Mouse (Mus musculus) midbrain, embryonic 11.5 days (tissue): Measurements from ENCODE around the gene Msh5. TPM values are rescaled to one million over a fixed set of nuclear protein-coding genes. Genes with fewer than 3 reads are reported as not detected.
A peak's percentile ranks its signal among the peaks of the same experiment; 100 is the strongest.
"Not testable (repeated sequence)": the region's sequence is repeated elsewhere in the genome, so short reads cannot be mapped to it uniquely, and the experiment has no call there.

Experiments
- ATAC-seq: fragments of 200-750 bp; cut with Nextera tagmentation; 2 replicates; pipeline ENCODE4 v1.8.0; 2017; ENCODE audit warnings: moderate TSS enrichment, moderate library complexity; ENCODE audit not compliant: low FRiP score
- DNase-seq: peaks from one replicate; pipeline ENCODE4 v3.0.0; 2015; ENCODE audit warnings: low spot score; ENCODE audit errors: missing footprints
- H3K27ac ChIP-seq: fragments of 300-500 bp; sonication (generic); 2 replicates; pipeline ENCODE4 v1.5.1; 2014; ENCODE audit warnings: low read depth, low read length
- H3K27me3 ChIP-seq: fragments of 300-500 bp; sonication (generic); 2 replicates; pipeline ENCODE4 v1.6.1; 2014; ENCODE audit warnings: mild to moderate bottlenecking, low read length, moderate library complexity, mixed read lengths; ENCODE audit not compliant: control insufficient read depth, insufficient read depth
- H3K36me3 ChIP-seq: fragments of 300-500 bp; sonication (generic); 2 replicates; pipeline ENCODE4 v1.6.1; 2014; ENCODE audit warnings: mild to moderate bottlenecking, low read length, moderate library complexity, mixed read lengths; ENCODE audit not compliant: control insufficient read depth, insufficient read depth
- H3K4me1 ChIP-seq: fragments of 300-500 bp; sonication (generic); 2 replicates; pipeline ENCODE4 v1.6.1; 2014; ENCODE audit warnings: low read length; ENCODE audit not compliant: control insufficient read depth, insufficient read depth
- H3K4me2 ChIP-seq: fragments of 300-500 bp; sonication (generic); 2 replicates; pipeline ENCODE4 v1.6.1; 2014; ENCODE audit warnings: mild to moderate bottlenecking, moderate library complexity
- H3K4me3 ChIP-seq: fragments of 300-500 bp; sonication (generic); 2 replicates; pipeline ENCODE4 v1.5.1; 2014; ENCODE audit warnings: low read depth, low read length
- H3K9ac ChIP-seq: fragments of 300-500 bp; sonication (generic); 2 replicates; pipeline ENCODE4 v1.6.1; 2014; ENCODE audit warnings: low read length
- H3K9me3 ChIP-seq: fragments of 300-500 bp; sonication (generic); 2 replicates; pipeline ENCODE4 v1.6.1; 2016; ENCODE audit warnings: low read length; ENCODE audit not compliant: control insufficient read depth
- WGBS: fragments of 180-500 bp; shearing (Covaris S2); extraction: QIAGEN DNeasy Blood & Tissue Kit; methylation state at CpG from one replicate; pipeline ENCODE4 v1.1.7; 2014; 5-methylcytosine and 5-hydroxymethylcytosine counted together
- polyA plus RNA-seq: library from polyadenylated mRNA; unstranded; fragments of >200 nt; fragmentation: Nextera tagmentation; extraction: Ambion mirVana; gene quantifications from 2 replicates; pipeline ENCODE4 v1.2.1, GENCODE M21; 2014

The Msh5 gene
- polyA plus RNA-seq, 1 experiment from 2014 or later = 5.2 TPM

- DNase-seq (peak; percentile 66), ATAC-seq (no peak)
- H3K36me3 ChIP-seq = no peaks in the 10 kb centered on the region
- peaks cover 15% of the 10 kb centered on the region for H3K4me1 ChIP-seq
- 89% methylated on average over 5 of the region's 5 CpGs for WGBS
- no peaks in the 10 kb centered on the region for H3K27me3 ChIP-seq
- no peak overlapping the region for H3K4me2 ChIP-seq
- H3K9ac ChIP-seq = no peak overlapping the region
- no peak overlapping the region for H3K4me3 ChIP-seq
- no peaks in the 10 kb centered on the region for H3K9me3 ChIP-seq
- no peak overlapping the region for H3K27ac ChIP-seq
Measured at GRCm38 (mm10) chr17:34997142-34997483, 49.4 kb downstream of the Msh5 start.

GRCm38 (mm10) chr17:34996411-34997141 is 50.0 kb downstream of the Msh5 start:
- DNase-seq (peak; percentile 54), ATAC-seq (no peak)
- H3K36me3 ChIP-seq = no peaks in the 10 kb centered on the region; the same call in 1 of the 2 replicates
- peaks cover 10% of the 10 kb centered on the region for H3K4me1 ChIP-seq
- H3K27ac ChIP-seq = no peak overlapping the region
- no peaks in the 10 kb centered on the region for H3K9me3 ChIP-seq
- WGBS = 91% methylated on average over 12 of the region's 14 CpGs
- H3K27me3 ChIP-seq = no peaks in the 10 kb centered on the region
- no peak overlapping the region for H3K9ac ChIP-seq
- H3K4me2 ChIP-seq = no peak overlapping the region
- H3K4me3 ChIP-seq = no peak overlapping the region

- H3K4me3 ChIP-seq, H3K36me3 ChIP-seq, H3K9me3 ChIP-seq, H3K9ac ChIP-seq, H3K27ac ChIP-seq, H3K4me1 ChIP-seq, H3K27me3 ChIP-seq, ATAC-seq, H3K4me2 ChIP-seq: not testable (repeated sequence)
- WGBS = 97% methylated on average over 4 of the region's 4 CpGs
- DNase-seq = peak; percentile 64
Measured at GRCm38 (mm10) chr17:34995927-34996326, 50.6 kb downstream of the Msh5 start.

- H3K9ac ChIP-seq, H3K36me3 ChIP-seq, H3K4me3 ChIP-seq, H3K27me3 ChIP-seq, H3K27ac ChIP-seq, ATAC-seq, H3K4me2 ChIP-seq, H3K9me3 ChIP-seq, H3K4me1 ChIP-seq: not testable (repeated sequence)
- peak; percentile 39 for DNase-seq
- 96% methylated on average over 4 of the region's 4 CpGs for WGBS
Measured at GRCm38 (mm10) chr17:34995192-34995591, 51.4 kb downstream of the Msh5 start.

- no peaks in the 10 kb centered on the region for H3K27me3 ChIP-seq
- peaks cover 4% of the 10 kb centered on the region; the same call in 1 of the 2 replicates for H3K36me3 ChIP-seq
- H3K4me3 ChIP-seq = no peak overlapping the region
- peaks cover 5% of the 10 kb centered on the region for H3K4me1 ChIP-seq
- ATAC-seq (no peak), DNase-seq (peak; percentile 72)
- H3K9me3 ChIP-seq = no peaks in the 10 kb centered on the region
- H3K4me2 ChIP-seq = no peak overlapping the region
- H3K27ac ChIP-seq = no peak overlapping the region
- no peak overlapping the region for H3K9ac ChIP-seq
Measured at GRCm38 (mm10) chr17:34994751-34995150, 51.8 kb downstream of the Msh5 start.

GRCm38 (mm10) chr17:34984218-34984617 is 62.3 kb downstream of the Msh5 start:
- Histone ChIP-seq H3K9ac (no peak overlapping the region), H3K4me2 (no peak overlapping the region), H3K27ac (no peak overlapping the region), H3K9me3 (no peaks in the 10 kb centered on the region), H3K36me3 (peaks cover 8% of the 10 kb centered on the region; the same call in 1 of the 2 replicates), H3K4me3 (no peak overlapping the region), H3K4me1 (peaks cover 15% of the 10 kb centered on the region), H3K27me3 (no peaks in the 10 kb centered on the region)
- ATAC-seq = no peak
- WGBS = 86% methylated on average over 2 of the region's 2 CpGs
- DNase-seq = no peak

- Histone ChIP-seq H3K4me2 (peak overlapping the region; percentile 87), H3K4me1 (peaks cover 15% of the 10 kb centered on the region), H3K9me3 (no peaks in the 10 kb centered on the region), H3K27ac (peak overlapping the region; percentile 90), H3K36me3 (peaks cover 8% of the 10 kb centered on the region; the same call in 1 of the 2 replicates), H3K9ac (peak overlapping the region; percentile 95), H3K27me3 (no peaks in the 10 kb centered on the region), H3K4me3 (peak overlapping the region; percentile 94)
- DNase-seq (no peak), ATAC-seq (peak; percentile 36; the same call in 1 of the 2 replicates)
- under 1% methylated on average over 15 of the region's 15 CpGs for WGBS
Measured at GRCm38 (mm10) chr17:34982328-34982727, 64.2 kb downstream of the Msh5 start.

- peak within 1 kb of the TSS; percentile 87 for H3K4me2 ChIP-seq
- peaks cover 8% of the 10 kb centered on the region; the same call in 1 of the 2 replicates for H3K36me3 ChIP-seq
- ATAC-seq (peak; percentile 96), DNase-seq (peak; percentile 99)
- H3K9me3 ChIP-seq = no peaks in the 10 kb centered on the region
- H3K27me3 ChIP-seq = no peaks in the 10 kb centered on the region
- peak within 1 kb of the TSS; percentile 95 for H3K9ac ChIP-seq
- WGBS = under 1% methylated on average over 58 of the region's 58 CpGs
- peaks cover 15% of the 10 kb centered on the region for H3K4me1 ChIP-seq
- peak within 1 kb of the TSS; percentile 94 for H3K4me3 ChIP-seq
- H3K27ac ChIP-seq = peak within 1 kb of the TSS; percentile 90
Measured at GRCm38 (mm10) chr17:34981690-34982180, 64.8 kb downstream of the Msh5 start, which contains the start of gene Lsm2. TSS of gene Lsm2 (plus strand) at chr17:34981862.

- H3K9me3 ChIP-seq = no peaks in the 10 kb centered on the region
- DNase-seq = peak; percentile 87
- peaks cover under 1% of the 10 kb centered on the region; the same call in 1 of the 2 replicates for H3K36me3 ChIP-seq
- ATAC-seq = no peak
- WGBS = 30% methylated on average over 2 of the region's 2 CpGs
- peak overlapping the region; percentile 87 for H3K4me2 ChIP-seq
- peak overlapping the region; percentile 95 for H3K9ac ChIP-seq
- no peaks in the 10 kb centered on the region for H3K27me3 ChIP-seq
- peak overlapping the region; percentile 94 for H3K4me3 ChIP-seq
- H3K27ac ChIP-seq = no peak overlapping the region; the same call in 1 of the 2 replicates
- H3K4me1 ChIP-seq = peaks cover 15% of the 10 kb centered on the region
Measured at GRCm38 (mm10) chr17:34980655-34981054, 65.9 kb downstream of the Msh5 start.
